Mouse (Mus musculus) liver, embryonic 15.5 days (tissue): Measurements from ENCODE around the gene Adam19. TPM values are rescaled to one million over a fixed set of nuclear protein-coding genes. Genes with fewer than 3 reads are reported as not detected.

Source experiments
- ATAC-seq: fragments of 200-750 bp; cut with Nextera tagmentation; 2 replicates; pipeline ENCODE4 v1.8.0; 2017; ENCODE audit warnings: moderate number of reproducible peaks, mild to moderate bottlenecking, moderate library complexity; ENCODE audit not compliant: insufficient read depth
- H3K27ac ChIP-seq: fragments of 300-500 bp; sonication (generic); replicated peaks from 2 replicates; pipeline ENCODE4 v1.5.1; 2015; ENCODE audit warnings: mild to moderate bottlenecking, inconsistent platforms
- H3K27me3 ChIP-seq: fragments of 300-500 bp; sonication (generic); 2 replicates; pipeline ENCODE4 v1.6.1; 2015; ENCODE audit warnings: mild to moderate bottlenecking, inconsistent platforms
- H3K36me3 ChIP-seq: fragments of 300-500 bp; sonication (generic); replicated peaks from 2 replicates; pipeline ENCODE4 v1.6.1; 2015; ENCODE audit warnings: moderate library complexity, mild to moderate bottlenecking, inconsistent platforms
- H3K4me1 ChIP-seq: fragments of 300-500 bp; sonication (generic); replicated peaks from 2 replicates; pipeline ENCODE4 v1.6.1; 2015; ENCODE audit warnings: inconsistent platforms
- H3K4me2 ChIP-seq: fragments of 300-500 bp; sonication (generic); 2 replicates; pipeline ENCODE4 v1.6.1; 2015; ENCODE audit warnings: moderate library complexity, mild to moderate bottlenecking, inconsistent platforms
- H3K4me3 ChIP-seq: fragments of 300-500 bp; sonication (generic); replicated peaks from 2 replicates; pipeline ENCODE4 v1.5.1; 2015; ENCODE audit warnings: mild to moderate bottlenecking, inconsistent platforms
- H3K9ac ChIP-seq: fragments of 300-500 bp; sonication (generic); 2 replicates; pipeline ENCODE4 v1.6.1; 2015; ENCODE audit warnings: moderate library complexity, mild to moderate bottlenecking, inconsistent platforms
- H3K9me3 ChIP-seq: fragments of 300-500 bp; sonication (generic); replicated peaks from 2 replicates; pipeline ENCODE4 v1.6.1; 2016; ENCODE audit warnings: inconsistent platforms
- WGBS: fragments of 180-500 bp; shearing (Covaris S2); methylation state at CpG from one replicate; pipeline ENCODE4 v1.1.7; 2015; ENCODE audit warnings: mixed read lengths; ENCODE audit not compliant: insufficient replicate concordance; 5-methylcytosine and 5-hydroxymethylcytosine counted together
- polyA plus RNA-seq: library from polyadenylated mRNA; unstranded; fragments of >200 nt; fragmentation: Nextera tagmentation; extraction: Ambion mirVana; gene quantifications from 2 replicates; pipeline ENCODE4 v1.2.1, GENCODE M21; 2015

Adam19 gene
- 0.93 and 0.98 TPM in 2 replicates for polyA plus RNA-seq

- Histone ChIP-seq H3K9me3 (no peaks in the 10 kb centered on the region), H3K27ac (peak within 1 kb of the TSS; percentile 14; the same call in 1 of the 2 replicates), H3K27me3 (peaks cover 89% of the 10 kb centered on the region), H3K9ac (no peak within 1 kb of the TSS; the same call in 1 of the 2 replicates), H3K36me3 (no peaks in the 10 kb centered on the region), H3K4me3 (peak within 1 kb of the TSS; percentile 40), H3K4me1 (peaks cover 7% of the 10 kb centered on the region; the same call in 1 of the 2 replicates), H3K4me2 (peak within 1 kb of the TSS; percentile 51)
- WGBS = 2% methylated on average over 51 of the region's 51 CpGs
- 0 out of 2 replicates have a peak, but pooled peaks have one; percentile 15 for ATAC-seq
Observed at GRCm38 (mm10) chr11:46055896-46056769, at the start of gene Adam19. Gene Adam19 (plus strand): TSS chr11:46055992.

GRCm38 (mm10) chr11:46016061-46016460, 39.7 kb upstream of the Adam19 start:
- no peaks in the 10 kb centered on the region for H3K27me3 ChIP-seq
- H3K4me3 ChIP-seq = no peak overlapping the region
- no peaks in the 10 kb centered on the region for H3K9me3 ChIP-seq
- no peak for ATAC-seq
- no peaks in the 10 kb centered on the region for H3K4me1 ChIP-seq
- no peaks in the 10 kb centered on the region for H3K36me3 ChIP-seq
- no peak overlapping the region for H3K4me2 ChIP-seq
- H3K27ac ChIP-seq = no peak overlapping the region
- no peak overlapping the region for H3K9ac ChIP-seq
- 19% methylated on average over 6 of the region's 6 CpGs for WGBS

GRCm38 (mm10) chr11:46020246-46020645, 35.5 kb upstream of the Adam19 start:
- 0 out of 2 replicates have a peak, but pooled peaks cover 3% of the 10 kb centered on the region for H3K4me1 ChIP-seq
- H3K36me3 ChIP-seq = no peaks in the 10 kb centered on the region
- H3K4me3 ChIP-seq = no peak overlapping the region
- H3K27me3 ChIP-seq = no peaks in the 10 kb centered on the region
- no peak overlapping the region for H3K9ac ChIP-seq
- H3K27ac ChIP-seq = no peak overlapping the region
- H3K9me3 ChIP-seq = no peaks in the 10 kb centered on the region
- no peak overlapping the region for H3K4me2 ChIP-seq
- WGBS = 30% methylated on average over 1 of the region's 1 CpGs
- no peak for ATAC-seq

- Histone ChIP-seq H3K4me3 (no peak overlapping the region), H3K27me3 (no peaks in the 10 kb centered on the region), H3K9ac (no peak overlapping the region), H3K27ac (no peak overlapping the region), H3K4me1 (0 out of 2 replicates have a peak, but pooled peaks cover 3% of the 10 kb centered on the region), H3K36me3 (no peaks in the 10 kb centered on the region), H3K9me3 (no peaks in the 10 kb centered on the region), H3K4me2 (no peak overlapping the region)
- no peak for ATAC-seq
Observed at GRCm38 (mm10) chr11:46021850-46022249, 33.9 kb upstream of the Adam19 start.

- no peak overlapping the region for H3K4me3 ChIP-seq
- no peak overlapping the region for H3K27ac ChIP-seq
- no peaks in the 10 kb centered on the region for H3K9me3 ChIP-seq
- no peak for ATAC-seq
- no peaks in the 10 kb centered on the region for H3K27me3 ChIP-seq
- H3K9ac ChIP-seq = no peak overlapping the region
- no peaks in the 10 kb centered on the region for H3K36me3 ChIP-seq
- 38% methylated on average over 6 of the region's 6 CpGs for WGBS
- H3K4me2 ChIP-seq = no peak overlapping the region
- H3K4me1 ChIP-seq = 0 out of 2 replicates have a peak, but pooled peaks cover 3% of the 10 kb centered on the region
Observed at GRCm38 (mm10) chr11:46022983-46023382, 32.8 kb upstream of the Adam19 start.

- 62% methylated on average over 7 of the region's 7 CpGs for WGBS
Observed at GRCm38 (mm10) chr11:46025962-46026392, 29.8 kb upstream of the Adam19 start.

GRCm38 (mm10) chr11:46027952-46028814, 27.6 kb upstream of the Adam19 start:
- no peak for ATAC-seq
- no peak overlapping the region for H3K9ac ChIP-seq
- no peaks in the 10 kb centered on the region for H3K36me3 ChIP-seq
- no peaks in the 10 kb centered on the region for H3K9me3 ChIP-seq
- no peaks in the 10 kb centered on the region for H3K27me3 ChIP-seq
- WGBS = 60% methylated on average over 6 of the region's 6 CpGs
- H3K27ac ChIP-seq = no peak overlapping the region
- H3K4me3 ChIP-seq = no peak overlapping the region
- H3K4me2 ChIP-seq = no peak overlapping the region
- 0 out of 2 replicates have a peak, but pooled peaks cover 2% of the 10 kb centered on the region for H3K4me1 ChIP-seq

More at GRCm38 (mm10) chr11:46025962-46026392, 29.8 kb upstream of the Adam19 start:
- H3K9me3 ChIP-seq = no peaks in the 10 kb centered on the region
- H3K9ac ChIP-seq = no peak overlapping the region
- no peak overlapping the region for H3K4me2 ChIP-seq
- H3K36me3 ChIP-seq = no peaks in the 10 kb centered on the region
- 0 out of 2 replicates have a peak, but pooled peaks cover 3% of the 10 kb centered on the region for H3K4me1 ChIP-seq
- no peak for ATAC-seq
- no peak overlapping the region for H3K4me3 ChIP-seq
- H3K27me3 ChIP-seq = no peaks in the 10 kb centered on the region
- no peak overlapping the region for H3K27ac ChIP-seq

GRCm38 (mm10) chr11:46029485-46029884, 26.3 kb upstream of the Adam19 start:
- 60% methylated on average over 2 of the region's 2 CpGs for WGBS
- Histone ChIP-seq H3K27me3 (no peaks in the 10 kb centered on the region), H3K9me3 (no peaks in the 10 kb centered on the region), H3K9ac (no peak overlapping the region), H3K27ac (no peak overlapping the region), H3K4me3 (no peak overlapping the region), H3K4me1 (no peaks in the 10 kb centered on the region), H3K36me3 (no peaks in the 10 kb centered on the region), H3K4me2 (no peak overlapping the region)
- no peak for ATAC-seq

- WGBS = 52% methylated on average over 2 of the region's 2 CpGs
- no peak overlapping the region for H3K4me2 ChIP-seq
- H3K9ac ChIP-seq = no peak overlapping the region
- no peaks in the 10 kb centered on the region for H3K4me1 ChIP-seq
- no peak overlapping the region for H3K27ac ChIP-seq
- H3K27me3 ChIP-seq = no peaks in the 10 kb centered on the region
- no peak for ATAC-seq
- no peak overlapping the region for H3K4me3 ChIP-seq
- H3K9me3 ChIP-seq = no peaks in the 10 kb centered on the region
- no peaks in the 10 kb centered on the region for H3K36me3 ChIP-seq
Observed at GRCm38 (mm10) chr11:46030026-46030425, 25.8 kb upstream of the Adam19 start.

- Histone ChIP-seq H3K27me3 (no peaks in the 10 kb centered on the region), H3K4me3 (no peak overlapping the region), H3K9me3 (no peaks in the 10 kb centered on the region), H3K9ac (no peak overlapping the region), H3K27ac (no peak overlapping the region), H3K4me2 (no peak overlapping the region), H3K36me3 (no peaks in the 10 kb centered on the region), H3K4me1 (no peaks in the 10 kb centered on the region)
- no peak for ATAC-seq
- WGBS = 26% methylated on average over 3 of the region's 3 CpGs
Observed at GRCm38 (mm10) chr11:46031470-46031869, 24.3 kb upstream of the Adam19 start.

- no peaks in the 10 kb centered on the region for H3K36me3 ChIP-seq
- 70% methylated on average over 7 of the region's 7 CpGs for WGBS
- H3K27me3 ChIP-seq = no peaks in the 10 kb centered on the region
- H3K4me3 ChIP-seq = no peak overlapping the region
- H3K9ac ChIP-seq = no peak overlapping the region
- ATAC-seq = no peak
- no peak overlapping the region for H3K4me2 ChIP-seq
- H3K27ac ChIP-seq = no peak overlapping the region
- no peaks in the 10 kb centered on the region for H3K4me1 ChIP-seq
- H3K9me3 ChIP-seq = no peaks in the 10 kb centered on the region
Observed at GRCm38 (mm10) chr11:46032956-46033355, 22.8 kb upstream of the Adam19 start.
